Mouse (Mus musculus) limb, embryonic 14.5 days (tissue): Measurements from ENCODE around the gene Samd13. TPM values are rescaled to one million over a fixed set of nuclear protein-coding genes. Genes with fewer than 3 reads are reported as not detected.

Experiments used
- ATAC-seq: fragments of 200-750 bp; cut with Nextera tagmentation; 2 replicates; pipeline ENCODE4 v1.8.0; 2017; ENCODE audit warnings: low read depth, moderate number of reproducible peaks, moderate TSS enrichment; ENCODE audit not compliant: low FRiP score
- DNase-seq: peaks from one replicate; pipeline ENCODE4 v3.0.0-alpha.2; 2015; ENCODE audit warnings: low spot score
- H3K27ac ChIP-seq: fragments of 300-500 bp; sonication (generic); replicated peaks from 2 replicates; pipeline ENCODE4 v1.5.1; 2014; ENCODE audit warnings: low read depth, mild to moderate bottlenecking, low read length, moderate library complexity, mixed read lengths
- H3K27me3 ChIP-seq: fragments of 300-500 bp; sonication (generic); 2 replicates; pipeline ENCODE4 v1.6.1; 2014; ENCODE audit warnings: low read length, mixed read lengths; ENCODE audit not compliant: control insufficient read depth, insufficient read depth
- H3K36me3 ChIP-seq: fragments of 300-500 bp; sonication (generic); 2 replicates; pipeline ENCODE4 v1.6.1; 2014; ENCODE audit warnings: mild to moderate bottlenecking, low read length, moderate library complexity, mixed read lengths; ENCODE audit not compliant: control insufficient read depth, insufficient read depth
- H3K4me1 ChIP-seq: fragments of 300-500 bp; sonication (generic); 2 replicates; pipeline ENCODE4 v1.6.1; 2014; ENCODE audit warnings: antibody characterized with exemption, low read length, mixed read lengths; ENCODE audit not compliant: control insufficient read depth, insufficient read depth
- H3K4me2 ChIP-seq: fragments of 300-500 bp; sonication (generic); replicated peaks from 2 replicates; pipeline ENCODE4 v1.6.1; 2014; ENCODE audit warnings: low read depth, mild to moderate bottlenecking, low read length, moderate library complexity; ENCODE audit not compliant: severe bottlenecking
- H3K4me3 ChIP-seq: fragments of 300-500 bp; sonication (generic); replicated peaks from 2 replicates; pipeline ENCODE4 v1.5.1; 2014; ENCODE audit warnings: low read length
- H3K9ac ChIP-seq: fragments of 300-500 bp; sonication (generic); 2 replicates; pipeline ENCODE4 v1.6.1; 2014; ENCODE audit warnings: mild to moderate bottlenecking, low read depth, low read length, moderate library complexity; ENCODE audit not compliant: severe bottlenecking
- H3K9me3 ChIP-seq: fragments of 300-500 bp; sonication (generic); 2 replicates; pipeline ENCODE4 v1.6.1; 2016; ENCODE audit warnings: low read length; ENCODE audit not compliant: control insufficient read depth
- POLR2A ChIP-seq: fragments of 200-500 bp; IDR thresholded peaks from 2 replicates; pipeline ENCODE4 v1.8.0; 2012; ENCODE audit warnings: inconsistent platforms, mild to moderate bottlenecking, moderate library complexity, borderline replicate concordance; ENCODE audit not compliant: insufficient read depth, insufficient read length; ENCODE audit errors: extremely low read depth
- WGBS: fragments of 180-500 bp; shearing (Covaris S2); extraction: QIAGEN DNeasy Blood & Tissue Kit; methylation state at CpG from one replicate; pipeline ENCODE4 v1.1.7; 2014; 5-methylcytosine and 5-hydroxymethylcytosine counted together
- polyA plus RNA-seq, 2 experiments: library from polyadenylated mRNA; depleted of rRNA in 1 of 2; stranded (reverse) in 1 of 2; unstranded in 1 of 2; fragments of >200 nt; fragmentation: Nextera tagmentation in 1 of 2; extraction: Ambion mirVana in 1 of 2; gene quantifications; 2 replicates each; pipeline versions ENCODE4 v1.2.1 to v1.2.3; 2012 to 2014

Samd13 gene
- polyA plus RNA-seq, 2 experiments: 0.72 to 0.83 TPM

GRCm38 (mm10) chr3:146616533-146617283 lies 68.7 kb downstream of the Samd13 start:
- H3K27me3 ChIP-seq: no peaks in the 10 kb centered on the region
- no peak for TF ChIP-seq POLR2A
- H3K4me3 ChIP-seq: no peak overlapping the region
- H3K27ac ChIP-seq: no peak overlapping the region
- no peak for DNase-seq
- H3K9me3 ChIP-seq: no peaks in the 10 kb centered on the region
- no peaks in the 10 kb centered on the region for H3K4me1 ChIP-seq
- no peak overlapping the region for H3K9ac ChIP-seq
- H3K4me2 ChIP-seq: no peak overlapping the region
- H3K36me3 ChIP-seq: no peaks in the 10 kb centered on the region
- WGBS: 78% methylated on average over 5 of the region's 5 CpGs
- no peak for ATAC-seq

GRCm38 (mm10) chr3:146615496-146615895 lies 69.9 kb downstream of the Samd13 start, which contains the start of gene Dnase2b:
Dnase2b (minus strand) TSS chr3:146615596.
- H3K36me3 ChIP-seq: no peaks in the 10 kb centered on the region
- 94% methylated on average over 4 of the region's 4 CpGs for WGBS
- no peak within 1 kb of the TSS for H3K27ac ChIP-seq
- H3K9me3 ChIP-seq: no peaks in the 10 kb centered on the region
- no peak within 1 kb of the TSS for H3K4me2 ChIP-seq
- TF ChIP-seq POLR2A: no peak
- ATAC-seq (no peak), DNase-seq (no peak)
- H3K9ac ChIP-seq: no peak within 1 kb of the TSS
- no peak within 1 kb of the TSS for H3K4me3 ChIP-seq
- no peaks in the 10 kb centered on the region for H3K27me3 ChIP-seq
- no peaks in the 10 kb centered on the region for H3K4me1 ChIP-seq

GRCm38 (mm10) chr3:146611821-146612220 lies 73.6 kb downstream of the Samd13 start:
- H3K9me3 ChIP-seq: no peaks in the 10 kb centered on the region
- no peak for TF ChIP-seq POLR2A
- H3K27me3 ChIP-seq: no peaks in the 10 kb centered on the region
- no peak overlapping the region for H3K9ac ChIP-seq
- H3K4me1 ChIP-seq: no peaks in the 10 kb centered on the region
- H3K36me3 ChIP-seq: no peaks in the 10 kb centered on the region
- H3K4me3 ChIP-seq: no peak overlapping the region
- H3K4me2 ChIP-seq: no peak overlapping the region
- 90% methylated on average over 4 of the region's 4 CpGs for WGBS
- ATAC-seq (no peak), DNase-seq (no peak)
- no peak overlapping the region for H3K27ac ChIP-seq

- H3K27me3 ChIP-seq: no peaks in the 10 kb centered on the region
- H3K27ac ChIP-seq: no peak overlapping the region
- H3K36me3 ChIP-seq: no peaks in the 10 kb centered on the region
- DNase-seq: no peak
- no peaks in the 10 kb centered on the region for H3K9me3 ChIP-seq
- TF ChIP-seq POLR2A: no peak
- no peak overlapping the region for H3K9ac ChIP-seq
- H3K4me1 ChIP-seq: no peaks in the 10 kb centered on the region
- no peak overlapping the region for H3K4me3 ChIP-seq
- 83% methylated on average over 4 of the region's 4 CpGs for WGBS
- no peak overlapping the region for H3K4me2 ChIP-seq
- no peak for ATAC-seq
Observed at GRCm38 (mm10) chr3:146611261-146611660, 74.1 kb downstream of the Samd13 start.

GRCm38 (mm10) chr3:146610322-146610721 lies 75.1 kb downstream of the Samd13 start:
- H3K4me2 ChIP-seq: no peak overlapping the region
- DNase-seq (no peak), ATAC-seq (no peak)
- 80% methylated on average over 10 of the region's 10 CpGs for WGBS
- no peak overlapping the region for H3K4me3 ChIP-seq
- no peak for TF ChIP-seq POLR2A
- H3K27me3 ChIP-seq: no peaks in the 10 kb centered on the region
- no peak overlapping the region for H3K27ac ChIP-seq
- no peaks in the 10 kb centered on the region for H3K4me1 ChIP-seq
- no peaks in the 10 kb centered on the region for H3K9me3 ChIP-seq
- no peaks in the 10 kb centered on the region for H3K36me3 ChIP-seq
- no peak overlapping the region for H3K9ac ChIP-seq
